Mouse (Mus musculus): ENCODE measurements around the gene Sohlh2.

- TF ChIP-seq POLR2A (IDR thresholded peaks at IDR 0.05; ENCODE audit: low read depth, low read length) = no peak
- no peak for TF ChIP-seq CTCF (IDR thresholded peaks at IDR 0.05; ENCODE audit: extremely low read depth, insufficient read depth, insufficient read length, insufficient replicate concordance)
Observed at GRCm38 (mm10) chr3:55144916-55145315, 36.9 kb upstream of the Sohlh2 start.
